Mouse (Mus musculus) MEL (cell line): Measurements from ENCODE around the gene Sash1. TPM values are rescaled to one million over a fixed set of nuclear protein-coding genes. Genes with fewer than 3 reads are reported as not detected.

Experiments
- DNase-seq: peaks from one replicate; pipeline ENCODE4 v3.0.0; 2011; ENCODE audit warnings: low read depth, low spot score
- H3K27ac ChIP-seq: 2 replicates; pipeline ENCODE4 v1.5.1; 2012; ENCODE audit warnings: low read depth, mild to moderate bottlenecking, control low read depth, low read length, moderate library complexity; ENCODE audit not compliant: control insufficient read depth
- H3K27me3 ChIP-seq, 2 experiments: fragments of 150-350 bp in 1 of 2; sonication (generic) in 1 of 2; 2 replicates each; pipeline ENCODE4 v1.6.1; 2012; ENCODE audit warnings: low read length in 2 of 2, mild to moderate bottlenecking in 2 of 2, improper control_type of control experiment in 1 of 2, moderate library complexity in 1 of 2; ENCODE audit not compliant: insufficient read depth in 2 of 2, control insufficient read depth in 1 of 2
- H3K36me3 ChIP-seq, 2 experiments: 2 replicates each; pipeline ENCODE4 v1.6.1; 2012 to 2014; ENCODE audit warnings: low read length in 2 of 2, improper control_type of control experiment in 1 of 2, inconsistent platforms in 1 of 2, mild to moderate bottlenecking in 1 of 2; ENCODE audit not compliant: insufficient read depth in 2 of 2, control insufficient read depth in 1 of 2
- H3K4me1 ChIP-seq, 2 experiments: fragments of 150-350 bp in 1 of 2; sonication (generic) in 1 of 2; 2 replicates each; pipeline ENCODE4 v1.6.1; 2012; ENCODE audit warnings: low read length in 2 of 2, improper control_type of control experiment in 1 of 2, mild to moderate bottlenecking in 1 of 2; ENCODE audit not compliant: insufficient read depth in 2 of 2, control insufficient read depth in 1 of 2
- H3K4me3 ChIP-seq, 2 experiments: fragments of 150-350 bp in 1 of 2; sonication (generic) in 1 of 2; 2 replicates each; pipeline ENCODE4 v1.5.1; 2012; ENCODE audit warnings: low read depth in 2 of 2, low read length in 2 of 2, mild to moderate bottlenecking in 2 of 2, moderate library complexity in 2 of 2, control low read depth in 1 of 2, improper control_type of control experiment in 1 of 2; ENCODE audit not compliant: control insufficient read depth in 1 of 2, insufficient read depth in 1 of 2
- H3K79me2 ChIP-seq: 2 replicates; pipeline ENCODE4 v1.6.1; 2012; ENCODE audit warnings: mild to moderate bottlenecking, low read length, moderate library complexity; ENCODE audit not compliant: control insufficient read depth, poor library complexity, insufficient read depth
- H3K9ac ChIP-seq: 2 replicates; pipeline ENCODE4 v1.6.1; 2012; ENCODE audit warnings: low read depth, mild to moderate bottlenecking, control low read depth, low read length, moderate library complexity; ENCODE audit not compliant: control insufficient read depth, poor library complexity, severe bottlenecking
- H3K9me3 ChIP-seq: fragments of 150-350 bp; sonication (generic); replicated peaks from 2 replicates; pipeline ENCODE4 v1.6.1; 2012; ENCODE audit warnings: mild to moderate bottlenecking, low read length, improper control_type of control experiment, moderate library complexity; ENCODE audit not compliant: insufficient read depth
- CHD1 ChIP-seq: IDR thresholded peaks from 2 replicates; pipeline ENCODE4 v1.6.1; 2012; ENCODE audit warnings: low read depth, mild to moderate bottlenecking, inconsistent platforms, low read length, improper control_type of control experiment
- CHD2 ChIP-seq: IDR thresholded peaks from 2 replicates; pipeline ENCODE4 v1.6.1; 2011; ENCODE audit warnings: low read length, improper control_type of control experiment
- CTCF ChIP-seq, 3 experiments: IDR thresholded peaks in 2 of 3; conservative IDR thresholded peaks in 1 of 3; 2 replicates each; pipeline ENCODE4 v1.5.1; 2011 to 2012; ENCODE audit warnings: low read length in 3 of 3, low read depth in 2 of 3, mild to moderate bottlenecking in 2 of 3, improper control_type of control experiment in 1 of 3, inconsistent platforms in 1 of 3, mixed read lengths in 1 of 3, moderate library complexity in 1 of 3; ENCODE audit not compliant: control insufficient read depth in 1 of 3, insufficient read depth in 1 of 3, poor library complexity in 1 of 3, severe bottlenecking in 1 of 3
- E2F4 ChIP-seq: IDR thresholded peaks from 2 replicates; pipeline ENCODE4 v1.6.1; 2011; ENCODE audit warnings: low read depth, low read length, improper control_type of control experiment, borderline replicate concordance
- HCFC1 ChIP-seq: IDR thresholded peaks from 2 replicates; pipeline ENCODE4 v1.6.1; 2012; ENCODE audit warnings: low read depth, mild to moderate bottlenecking, inconsistent platforms, low read length, improper control_type of control experiment, moderate library complexity
- JUND ChIP-seq: IDR thresholded peaks from 2 replicates; pipeline ENCODE4 v1.6.1; 2011; ENCODE audit warnings: low read depth, mild to moderate bottlenecking, improper control_type of control experiment, low read length
- MAFK ChIP-seq: IDR thresholded peaks from 2 replicates; pipeline ENCODE4 v1.6.1; 2011; ENCODE audit warnings: low read depth, mild to moderate bottlenecking, low read length, improper control_type of control experiment, borderline replicate concordance
- MAX ChIP-seq: IDR thresholded peaks from 2 replicates; pipeline ENCODE4 v1.6.1; 2011; ENCODE audit warnings: low read length, improper control_type of control experiment
- MXI1 ChIP-seq: IDR thresholded peaks from 2 replicates; pipeline ENCODE4 v1.6.1; 2011; ENCODE audit warnings: mild to moderate bottlenecking, low read depth, low read length, improper control_type of control experiment
- MYC ChIP-seq: IDR thresholded peaks from 2 replicates; pipeline ENCODE4 v1.6.1; 2011; ENCODE audit warnings: low read depth, mild to moderate bottlenecking, low read length, improper control_type of control experiment, moderate library complexity
- NRF1 ChIP-seq: IDR thresholded peaks from 2 replicates; pipeline ENCODE4 v1.6.1; 2014; ENCODE audit warnings: low read depth, mild to moderate bottlenecking, inconsistent platforms, low read length, improper control_type of control experiment, moderate library complexity; ENCODE audit not compliant: poor library complexity, insufficient read depth, severe bottlenecking
- POLR2A ChIP-seq, 2 experiments: IDR thresholded peaks; 2 replicates each; pipeline ENCODE4 v1.6.1; 2011 to 2012; ENCODE audit warnings: low read length in 2 of 2, mild to moderate bottlenecking in 2 of 2, control low read depth in 1 of 2, improper control_type of control experiment in 1 of 2, low read depth in 1 of 2, moderate library complexity in 1 of 2; ENCODE audit not compliant: control insufficient read depth in 1 of 2, insufficient read depth in 1 of 2, poor library complexity in 1 of 2
- RCOR1 ChIP-seq: IDR thresholded peaks from 2 replicates; pipeline ENCODE4 v1.6.1; 2012; ENCODE audit warnings: low read depth, mild to moderate bottlenecking, inconsistent platforms, low read length, improper control_type of control experiment
- SMC3 ChIP-seq: IDR thresholded peaks from 2 replicates; pipeline ENCODE4 v1.6.1; 2011; ENCODE audit warnings: low read depth, low read length, improper control_type of control experiment
- USF1 ChIP-seq: IDR thresholded peaks from 2 replicates; pipeline ENCODE4 v1.6.1; 2014; ENCODE audit warnings: low read depth, mild to moderate bottlenecking, inconsistent platforms, low read length, improper control_type of control experiment, moderate library complexity
- USF2 ChIP-seq, 2 experiments: IDR thresholded peaks; 2 replicates each; pipeline ENCODE4 v1.6.1; 2011 to 2012; ENCODE audit warnings: improper control_type of control experiment in 2 of 2, low read length in 2 of 2, borderline replicate concordance in 1 of 2, inconsistent platforms in 1 of 2, low read depth in 1 of 2, mild to moderate bottlenecking in 1 of 2; ENCODE audit not compliant: insufficient read depth in 1 of 2
- ZKSCAN1 ChIP-seq: IDR thresholded peaks from 2 replicates; pipeline ENCODE4 v1.6.1; 2012; ENCODE audit warnings: low read depth, mild to moderate bottlenecking, inconsistent platforms, low read length, improper control_type of control experiment, moderate library complexity
- ZMIZ1 ChIP-seq: IDR thresholded peaks from 2 replicates; pipeline ENCODE4 v1.6.1; 2012; ENCODE audit warnings: low read depth, mild to moderate bottlenecking, inconsistent platforms, low read length, improper control_type of control experiment, moderate library complexity
- polyA plus RNA-seq, 2 experiments: library from polyadenylated mRNA; stranded (reverse) in 1 of 2; unstranded in 1 of 2; fragments of >175 nt in 1 of 2; fragments of >200 nt in 1 of 2; gene quantifications; 2 replicates each; pipeline versions ENCODE4 v1.2.1 to v1.2.4; 2012; ENCODE audit warnings: low replicate concordance in 2 of 2, low read depth in 1 of 2; ENCODE audit not compliant: insufficient read length in 2 of 2, insufficient read depth in 1 of 2, missing spikeins in 1 of 2
- total RNA-seq: library from RNA; depleted of rRNA; stranded (reverse); fragments of 300-350 nt; gene quantifications from 2 replicates; pipeline ENCODE4 v1.2.3, GENCODE M21; 2012

Sash1 gene
- total and polyA plus RNA-seq, 3 experiments = not detected

DNA sequence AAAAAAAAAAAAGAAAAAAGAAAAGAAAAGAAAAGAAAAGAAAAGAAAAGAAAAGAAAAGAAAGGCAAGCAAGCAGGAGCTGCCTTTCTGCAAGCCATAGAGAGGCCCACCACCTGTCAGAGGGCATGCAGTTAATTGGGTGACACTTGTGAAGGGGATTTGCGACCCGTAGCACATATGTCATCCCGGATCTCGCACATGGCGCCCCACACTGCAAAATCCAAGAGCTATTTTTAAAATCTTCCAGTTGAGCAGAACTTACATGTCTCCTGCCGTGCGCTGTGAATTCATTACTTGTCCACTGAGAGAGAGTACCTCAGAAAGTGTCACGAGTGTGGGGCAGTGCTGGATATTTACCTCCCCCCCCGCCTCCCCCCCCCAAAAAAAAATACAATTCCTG, 60.0 kb downstream of the Sash1 start:
- no peaks in the 10 kb centered on the region for H3K4me1 ChIP-seq

DNA sequence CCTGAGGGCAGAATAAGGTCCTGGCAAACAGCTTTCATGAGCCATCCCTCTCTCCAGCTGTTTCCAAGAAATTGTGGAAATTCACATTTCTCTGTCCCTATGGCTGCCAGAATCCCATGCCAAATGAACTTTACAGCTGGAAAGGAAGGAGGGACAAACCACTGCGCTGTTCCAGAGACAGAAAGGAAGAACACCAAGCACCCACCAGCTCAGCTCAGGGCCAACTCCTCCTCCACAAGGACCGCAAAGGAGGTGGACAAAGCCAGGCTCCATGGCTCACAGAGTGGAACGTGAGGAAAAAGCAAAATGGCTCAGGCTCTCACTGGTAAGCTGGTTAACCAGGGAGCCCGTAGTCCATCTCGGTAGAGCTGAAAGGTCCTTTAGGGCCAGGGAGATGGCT, 67.8 kb downstream of the Sash1 start:
- Histone ChIP-seq H3K4me3 (no peak overlapping the region), H3K9me3 (no peaks in the 10 kb centered on the region), H3K36me3 (no peaks in the 10 kb centered on the region), H3K4me1 (no peaks in the 10 kb centered on the region), H3K79me2 (no peaks in the 10 kb centered on the region), H3K27me3 (no peaks in the 10 kb centered on the region), H3K9ac (no peak overlapping the region), H3K27ac (no peak overlapping the region)
- DNase-seq = no peak
- TF ChIP-seq JUND = no peak

More for the DNA sequence above, 60.0 kb downstream of the Sash1 start:
- no peak for DNase-seq
- no peak overlapping the region for H3K9ac ChIP-seq
- H3K79me2 ChIP-seq = no peaks in the 10 kb centered on the region
- H3K27ac ChIP-seq = no peak overlapping the region
- H3K4me3 ChIP-seq = no peak overlapping the region
- TF ChIP-seq MXI1 (no peak), ZMIZ1 (no peak), POLR2A (IDR thresholded peaks at IDR 0.05; ENCODE audit: control insufficient read depth in 1 of 2, insufficient read depth in 1 of 2, low read depth in 1 of 2, low read length in 2 of 2, poor library complexity in 1 of 2) (no peak), USF2 (IDR thresholded peaks at IDR 0.05; ENCODE audit: borderline replicate concordance in 1 of 2, insufficient read depth in 1 of 2, low read depth in 1 of 2, low read length in 2 of 2) (no peak), CHD2 (no peak), MAX (no peak), ZKSCAN1 (no peak), USF1 (no peak), RCOR1 (no peak), CHD1 (no peak), MAFK (no peak), NRF1 (no peak), CTCF (IDR thresholded peaks at IDR 0.05 in 2 of 3, conservative IDR thresholded peaks at IDR 0.05 in 1 of 3; ENCODE audit: control insufficient read depth in 1 of 3, insufficient read depth in 1 of 3, low read depth in 2 of 3, low read length in 3 of 3, poor library complexity in 1 of 3, severe bottlenecking in 1 of 3) (no peak), HCFC1 (no peak), E2F4 (no peak), MYC (no peak), SMC3 (no peak)
- H3K9me3 ChIP-seq = no peaks in the 10 kb centered on the region
- H3K36me3 ChIP-seq = no peaks in the 10 kb centered on the region
- no peaks in the 10 kb centered on the region for H3K27me3 ChIP-seq
